Mouse (Mus musculus) T-helper 1 cell (primary cell): Measurements from ENCODE around the gene Gm49405.
"Not testable (repeated sequence)": the region's sequence is repeated elsewhere in the genome, so short reads cannot be mapped to it uniquely, and the experiment has no call there.

Source experiments
- in situ Hi-C: fragments of 300-600 bp; cut with MboI, MseI; formaldehyde crosslinking; loops from one replicate; pipeline ENCODE4 v1.15.1; 2025; ENCODE audit warnings: high pct_unique_total_duplicates

Gm49405 gene

DNA sequence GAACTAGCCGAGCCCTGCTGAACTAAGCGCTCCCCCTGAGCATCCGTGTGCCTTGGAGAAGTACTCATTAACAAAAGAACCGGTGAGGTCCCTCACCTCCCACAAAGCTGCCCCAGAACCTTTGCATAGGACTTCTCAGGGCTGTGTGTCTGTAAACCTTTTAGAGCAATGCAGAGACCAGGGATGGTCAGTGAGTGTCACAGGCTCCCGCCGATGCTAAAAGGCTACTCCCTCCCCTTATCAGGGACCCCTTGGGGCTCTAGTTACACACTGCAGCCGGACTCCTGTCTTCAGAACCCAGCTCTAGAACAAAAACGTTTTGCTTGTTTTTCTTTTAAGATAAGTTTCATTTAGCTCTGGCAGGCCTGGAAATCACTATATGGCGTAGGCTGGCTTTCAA is 12.6 kb downstream of the Gm49405 start:
- in situ Hi-C loops, result no loop called here

DNA sequence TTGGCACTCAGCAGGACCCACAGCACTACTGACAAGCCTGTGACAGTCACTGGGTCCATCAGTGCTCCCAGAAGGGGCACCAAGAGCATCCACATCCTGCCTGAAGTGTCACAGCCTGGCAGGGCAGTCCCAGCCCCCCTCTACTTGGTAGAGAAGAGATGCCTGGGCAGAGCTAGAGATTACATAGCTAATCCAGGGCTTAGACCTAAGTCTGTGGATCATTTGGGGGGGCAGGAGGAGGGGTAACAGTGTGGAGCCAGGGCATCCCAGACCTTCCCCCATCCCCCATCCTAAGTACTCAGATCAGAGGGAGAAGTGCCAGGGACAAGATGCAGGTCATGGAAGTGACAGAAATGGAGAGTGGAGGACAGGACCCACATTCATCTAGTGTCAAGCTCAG is 14.4 kb downstream of the Gm49405 start:
- in situ Hi-C loops, result loop anchor here (5.0 kb wide), 2 partner anchors 37 to 72 kb away; no protein-coding TSS in a partner anchor

DNA sequence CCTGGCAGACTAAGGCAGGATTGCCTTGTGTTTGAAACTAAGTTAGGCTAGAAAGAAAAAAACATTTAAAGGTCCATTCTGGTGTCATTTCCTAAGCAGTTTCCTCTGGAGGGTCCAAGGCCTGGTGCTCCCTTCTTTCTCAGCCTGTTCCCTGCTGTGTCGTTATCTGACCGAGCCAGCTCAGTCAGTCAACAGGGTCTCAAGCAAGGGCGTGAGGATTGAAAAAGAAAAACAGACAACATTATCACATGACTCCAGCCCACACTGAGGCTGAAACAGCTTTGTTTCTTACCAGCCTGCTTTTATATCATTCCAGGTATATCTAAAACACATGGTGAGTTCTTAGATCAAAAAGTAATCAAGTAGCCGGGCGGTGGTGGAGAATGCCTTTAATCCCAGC is 15.2 kb downstream of the Gm49405 start:
- in situ Hi-C loops, result loop anchor here (5.0 kb wide), 2 partner anchors 37 to 72 kb away; no protein-coding TSS in a partner anchor

DNA sequence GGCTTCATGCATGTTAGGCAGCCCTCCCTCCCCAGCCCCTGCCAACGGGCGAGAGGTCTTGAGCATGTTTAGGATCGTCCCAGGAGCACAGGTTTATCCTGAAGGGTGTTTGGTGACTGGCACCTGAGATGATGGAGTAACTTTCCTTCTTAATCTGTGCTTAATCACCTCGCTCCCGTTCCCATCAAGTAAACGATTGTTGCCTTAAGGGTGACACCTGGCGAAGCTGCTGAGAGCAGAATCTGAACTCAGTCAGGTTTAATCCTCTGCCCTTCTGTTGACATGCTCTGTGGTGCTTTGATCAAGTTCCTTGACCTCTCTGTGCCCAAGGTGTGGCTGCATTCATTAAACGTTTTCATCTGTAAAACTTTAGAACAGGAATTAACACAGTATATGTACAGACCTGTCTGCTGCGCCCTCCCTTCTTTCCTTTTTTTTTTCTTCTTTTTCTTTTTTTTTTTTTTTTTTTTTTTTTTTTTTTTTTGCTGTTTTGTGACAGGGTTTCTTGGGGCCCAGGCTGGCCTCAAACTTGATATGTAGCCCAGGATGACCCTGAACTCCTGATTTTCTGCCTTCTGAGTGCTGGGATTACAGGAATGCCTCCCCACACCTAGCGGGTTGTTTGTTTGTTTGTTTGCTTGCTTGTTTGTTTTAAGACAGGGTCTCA is 17.6 kb downstream of the Gm49405 start:
- in situ Hi-C loops, result loop anchor here (5.0 kb wide), 2 partner anchors 34 to 69 kb away; no protein-coding TSS in a partner anchor

DNA sequence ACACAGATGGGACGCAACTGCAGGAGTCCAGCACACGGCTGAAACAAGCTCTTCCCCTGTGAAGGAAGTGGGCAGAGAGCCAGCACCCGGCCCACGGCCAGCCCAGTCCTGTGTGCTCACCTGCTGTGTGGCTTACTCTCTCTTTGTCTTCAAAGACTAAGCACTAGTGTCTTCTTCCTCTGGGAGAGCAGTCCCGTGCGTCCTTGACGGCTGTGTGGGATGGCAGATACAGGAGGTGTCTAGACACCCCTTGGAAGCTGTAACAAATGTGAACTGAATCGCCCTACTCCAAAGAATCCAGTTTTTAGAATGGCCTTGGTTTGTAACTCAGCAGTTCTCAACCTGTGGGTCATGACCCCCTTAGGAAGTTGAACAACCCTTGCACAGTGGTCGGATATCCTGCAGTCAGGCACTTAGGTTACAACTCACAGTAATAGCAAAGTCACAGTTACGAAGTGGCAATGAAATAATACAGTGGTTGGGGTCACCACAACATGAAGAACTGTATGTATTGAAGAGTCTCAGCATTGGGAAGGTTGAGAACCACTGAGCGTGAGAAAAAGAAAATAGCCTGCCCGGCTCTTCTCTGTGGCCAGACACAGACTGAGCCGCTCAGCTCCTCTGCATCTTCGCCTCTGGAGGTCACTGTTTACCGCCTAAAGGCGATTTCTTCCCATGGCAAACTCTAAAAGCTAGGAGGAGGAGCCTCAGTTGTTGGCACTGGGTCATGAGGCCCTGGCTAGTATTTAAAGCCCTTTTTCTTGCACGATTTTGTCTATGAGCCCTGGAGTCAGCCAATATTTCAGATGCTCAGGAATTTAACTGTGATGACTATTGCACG is 18.5 kb downstream of the Gm49405 start:
- in situ Hi-C loops, result loop anchor here (5.0 kb wide), 2 partner anchors 33 to 68 kb away; no protein-coding TSS in a partner anchor

DNA sequence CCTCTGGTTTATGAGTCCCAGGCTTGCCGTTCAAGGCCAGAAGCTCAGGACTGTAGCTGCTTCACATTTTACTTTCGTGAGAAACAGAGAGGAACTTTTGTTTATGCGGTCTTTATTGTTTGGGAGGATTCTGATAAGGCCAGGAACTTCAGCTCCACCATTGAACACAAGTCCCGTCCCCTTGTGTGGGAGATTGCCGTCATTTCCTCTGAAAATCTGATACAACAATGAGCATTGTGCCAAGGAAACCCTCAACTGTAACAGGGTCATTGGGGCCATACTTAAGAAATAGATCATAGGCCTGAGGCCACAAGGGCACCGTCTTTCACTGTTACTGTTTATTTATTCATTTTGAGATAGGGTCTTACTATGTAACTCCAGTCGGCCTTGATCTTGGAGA is 22.8 kb downstream of the Gm49405 start:
- in situ Hi-C loops, result no loop called here

DNA sequence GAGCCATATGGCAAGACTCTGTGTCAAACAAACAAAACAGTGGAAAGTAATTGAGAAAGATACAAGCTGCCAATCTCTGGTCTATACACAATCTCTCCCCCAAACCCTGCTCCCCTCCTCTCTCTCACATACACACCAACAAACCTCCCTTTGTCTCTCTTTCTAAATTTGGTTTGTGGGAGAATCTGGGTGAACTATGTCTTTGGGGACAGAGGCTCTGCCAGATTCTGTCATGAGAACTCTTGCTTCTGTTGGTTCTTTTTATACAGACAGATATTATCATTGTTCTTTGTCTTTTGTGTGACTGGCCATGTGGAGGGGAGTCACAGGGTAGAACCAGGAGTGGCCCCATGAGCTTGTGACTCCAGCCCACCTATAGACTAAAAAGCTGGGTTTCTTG is 27.1 kb downstream of the Gm49405 start:
- in situ Hi-C loops, result no loop called here

DNA sequence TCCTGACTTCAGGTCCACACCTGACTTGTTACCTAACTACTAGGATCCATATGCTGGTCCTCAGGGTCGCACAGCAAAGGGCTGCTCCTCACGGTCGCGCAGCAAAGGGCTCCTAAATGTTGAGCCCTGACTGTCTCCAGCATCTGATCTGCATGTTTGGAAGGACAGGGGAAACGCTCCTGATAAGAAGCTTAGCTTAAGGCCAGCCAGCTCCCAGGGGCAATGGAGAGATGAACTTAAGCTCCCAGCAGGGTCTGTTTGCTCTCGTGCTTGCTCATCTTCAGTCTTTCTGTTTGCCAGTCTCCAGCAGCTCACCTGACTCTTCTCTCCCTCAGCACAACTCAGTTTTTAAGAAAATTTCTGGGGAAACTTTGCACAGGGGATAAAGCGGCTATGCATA is 32.2 kb downstream of the Gm49405 start:
- in situ Hi-C loops, result no loop called here

DNA sequence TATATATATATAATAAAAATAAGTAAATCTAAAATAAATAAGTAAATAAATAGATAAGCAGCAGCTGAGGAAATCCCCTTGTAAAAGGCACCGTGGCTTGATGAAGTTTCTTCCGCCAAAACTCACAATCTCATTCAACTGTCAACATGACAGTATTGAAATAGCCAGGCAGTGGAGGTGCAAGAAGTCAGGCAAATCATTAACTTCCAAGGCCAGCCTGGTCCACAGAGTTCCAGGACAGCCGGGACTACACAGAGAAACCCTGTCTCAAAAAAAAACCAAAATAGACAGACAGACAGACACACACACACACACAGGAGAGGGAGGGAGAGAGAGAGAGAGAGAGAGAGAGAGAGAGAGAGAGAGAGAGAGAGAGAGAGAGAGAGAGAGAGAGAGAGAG is 32.9 kb downstream of the Gm49405 start:
- in situ Hi-C loops, result no loop called here

DNA sequence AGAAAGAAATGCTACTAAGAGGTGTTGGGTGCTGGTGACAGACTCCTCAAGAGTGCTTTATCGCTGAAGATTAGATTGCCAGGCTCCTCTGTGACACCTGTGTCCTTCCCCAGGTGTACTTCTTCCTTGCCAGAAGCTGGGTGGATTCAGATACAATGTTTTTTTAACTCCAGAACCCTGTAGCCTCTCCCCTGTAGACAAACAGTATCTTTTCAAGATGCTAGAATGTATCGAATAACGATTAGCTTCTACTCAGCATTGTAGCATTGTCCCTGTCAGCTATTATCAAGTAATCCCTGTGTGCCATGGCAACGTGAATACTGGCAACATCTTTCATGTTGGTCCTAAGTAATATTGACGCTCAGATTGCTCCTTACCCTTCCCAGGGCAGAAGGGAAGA is 33.3 kb downstream of the Gm49405 start:
- in situ Hi-C loops, result no loop called here

DNA sequence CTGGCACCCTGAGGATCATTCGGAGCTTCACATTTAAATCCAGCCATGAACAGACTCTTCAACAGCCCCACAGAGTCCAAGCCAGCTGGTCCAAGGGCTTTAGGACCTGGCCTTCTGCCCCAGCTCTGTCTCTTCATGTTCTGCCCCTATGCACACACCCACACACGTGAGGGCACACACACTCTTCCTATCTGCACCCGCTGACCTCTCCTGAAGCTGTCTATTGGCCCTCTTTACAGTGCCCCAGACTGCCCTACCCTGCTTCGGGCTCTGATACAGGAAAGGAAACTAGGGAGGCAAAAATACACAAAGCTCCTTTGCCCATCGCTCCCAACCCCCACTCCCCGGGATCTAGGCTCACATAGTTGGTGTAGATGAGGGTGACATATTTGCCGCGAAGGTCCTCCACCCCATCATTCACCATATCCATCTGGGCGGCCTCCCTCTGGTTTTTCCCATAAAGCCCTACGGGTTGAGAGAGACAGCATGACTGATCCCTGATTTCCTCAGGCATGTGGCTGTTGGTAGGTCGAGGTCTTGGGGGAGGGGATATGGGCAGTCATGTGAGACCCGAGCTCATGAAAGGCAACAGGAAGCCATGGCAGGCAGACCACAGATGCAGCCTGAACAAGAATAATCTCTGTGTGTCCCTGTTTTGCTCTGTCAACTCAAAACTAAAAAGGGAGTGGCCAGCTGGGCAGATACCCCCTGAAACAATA is 36.1 kb downstream of the Gm49405 start:
- in situ Hi-C loops, result no loop called here

DNA sequence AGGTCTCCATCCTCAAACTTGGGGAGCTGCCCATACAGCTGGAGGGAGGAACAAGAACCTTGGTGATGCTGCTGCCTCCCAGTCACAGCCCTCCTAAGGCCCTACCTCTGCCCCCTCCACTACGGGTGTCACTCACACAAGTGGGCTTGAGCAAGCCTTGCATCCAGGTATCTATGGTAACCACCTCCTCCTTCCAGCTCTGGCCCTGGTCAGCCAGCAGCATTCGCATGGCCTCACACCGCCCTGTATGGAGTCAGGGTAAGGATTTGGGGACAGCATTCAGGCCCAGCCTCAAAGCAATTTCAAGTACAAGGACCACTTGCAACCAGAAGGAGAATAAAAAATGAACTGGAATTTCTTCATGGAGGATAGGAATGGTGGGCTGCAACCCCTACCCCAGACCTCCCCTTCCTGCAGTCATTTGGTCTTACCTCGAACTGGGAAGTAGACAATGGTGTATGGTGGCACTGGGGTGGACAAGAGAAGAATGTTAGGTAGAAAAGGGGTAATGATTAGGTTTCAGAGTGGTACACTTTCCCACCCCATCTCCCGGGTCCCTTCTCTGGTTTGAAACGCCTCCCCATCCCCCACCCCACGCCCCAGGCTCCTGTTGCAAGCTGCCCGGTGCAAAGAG is 36.8 kb downstream of the Gm49405 start:
- in situ Hi-C loops, result not testable (repeated sequence)

DNA sequence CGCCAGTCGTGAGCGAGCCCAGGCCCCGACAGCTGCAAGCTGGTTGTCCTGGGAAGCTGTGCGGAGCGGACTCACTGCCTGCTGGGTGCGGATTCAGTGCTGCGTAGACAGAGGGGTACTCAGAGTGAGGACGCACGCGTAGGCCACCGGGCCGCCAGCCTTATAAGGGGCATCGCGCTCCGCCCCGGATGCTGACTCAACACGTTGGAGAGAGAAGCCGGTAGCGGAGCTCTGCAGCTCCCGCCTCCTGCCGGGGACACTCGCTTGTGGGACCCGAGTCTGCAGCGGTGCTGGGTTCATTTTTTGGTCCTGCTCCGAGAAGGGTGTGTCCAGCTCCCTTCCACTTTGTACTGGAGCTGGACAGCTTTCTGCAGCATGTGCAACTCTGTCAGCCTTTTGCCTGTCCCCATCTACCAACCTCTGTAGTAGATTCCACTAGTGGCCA is 37.4 kb downstream of the Gm49405 start, which contains the start of gene Gstp1:
Gstp1 (minus strand) TSS at position 198 of the 445 bp plus-strand sequence.
- in situ Hi-C loops, result no loop called here

DNA sequence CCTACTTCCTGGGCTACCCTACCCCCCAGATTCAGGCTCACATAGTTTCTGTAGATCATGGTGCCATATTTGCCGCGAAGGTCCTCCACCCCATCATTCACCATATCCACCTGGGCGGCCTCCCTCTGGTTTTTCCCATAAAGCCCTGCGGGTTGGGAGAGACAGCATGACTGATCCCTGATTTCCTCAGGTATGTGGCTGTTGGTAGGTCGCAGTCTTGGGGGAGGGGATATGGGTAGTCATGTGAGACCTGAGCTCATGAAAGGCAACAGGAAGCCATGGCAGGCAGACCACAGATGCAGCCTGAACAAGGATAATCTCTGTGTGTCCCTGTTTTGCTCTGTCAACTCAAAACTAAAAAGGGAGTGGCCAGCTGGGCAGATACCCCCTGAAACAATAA is 40.5 kb downstream of the Gm49405 start:
- in situ Hi-C loops, result not testable (repeated sequence)

DNA sequence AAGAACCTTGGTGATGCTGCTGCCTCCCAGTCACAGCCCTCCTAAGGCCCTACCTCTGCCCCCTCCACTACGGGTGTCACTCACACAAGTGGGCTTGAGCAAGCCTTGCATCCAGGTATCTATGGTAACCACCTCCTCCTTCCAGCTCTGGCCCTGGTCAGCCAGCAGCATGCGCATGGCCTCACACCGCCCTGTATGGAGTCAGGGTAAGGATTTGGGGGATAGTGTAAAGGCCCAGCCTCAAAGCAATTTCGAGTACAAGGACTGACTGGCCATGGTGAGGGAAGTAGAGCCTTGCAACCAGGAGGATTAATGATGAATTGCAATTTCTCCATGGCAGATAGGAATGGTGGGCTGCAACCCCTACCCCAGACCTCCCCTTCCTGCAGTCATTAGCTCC is 41.1 kb downstream of the Gm49405 start:
- in situ Hi-C loops, result not testable (repeated sequence)

DNA sequence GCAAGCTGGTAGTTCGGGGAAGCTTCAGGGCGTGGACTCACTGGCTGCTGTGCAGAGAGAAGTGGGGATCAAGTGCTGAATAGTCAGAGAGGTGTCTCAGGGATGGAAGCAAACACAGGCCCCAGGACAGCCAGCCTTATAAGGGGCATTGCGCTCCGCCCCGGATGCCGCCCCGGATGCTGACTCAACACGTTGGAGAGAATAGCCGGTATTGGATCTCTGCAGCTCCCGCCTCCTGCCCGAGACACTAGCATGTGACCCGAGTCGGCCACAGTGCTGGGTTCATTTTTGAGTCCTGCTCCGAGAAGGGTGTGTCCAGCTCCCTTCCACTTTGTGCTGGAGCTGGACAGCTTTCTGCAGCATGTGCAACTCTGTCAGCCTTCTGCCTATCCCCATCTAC is 41.7 kb downstream of the Gm49405 start:
- in situ Hi-C loops, result no loop called here

DNA sequence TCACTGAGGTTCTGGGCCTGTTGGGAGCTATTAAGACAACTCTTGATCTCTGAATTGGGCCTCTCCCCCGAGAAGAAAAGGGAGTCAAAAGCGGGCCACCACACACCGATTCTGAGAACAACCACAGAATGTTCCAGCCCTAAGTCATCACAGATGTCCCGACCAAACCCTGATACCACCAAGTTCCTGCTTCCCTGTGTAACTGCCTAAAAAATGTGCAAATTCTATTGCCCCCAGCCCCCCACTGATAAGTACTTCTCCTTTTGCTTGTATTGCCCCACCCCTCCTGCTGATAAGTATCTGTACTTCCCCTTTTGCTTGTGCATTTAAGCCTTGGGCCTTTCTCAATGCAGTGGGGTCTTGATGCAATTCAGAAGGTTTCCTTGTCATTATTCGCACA is 43.7 kb downstream of the Gm49405 start:
- in situ Hi-C loops, result not testable (repeated sequence)

DNA sequence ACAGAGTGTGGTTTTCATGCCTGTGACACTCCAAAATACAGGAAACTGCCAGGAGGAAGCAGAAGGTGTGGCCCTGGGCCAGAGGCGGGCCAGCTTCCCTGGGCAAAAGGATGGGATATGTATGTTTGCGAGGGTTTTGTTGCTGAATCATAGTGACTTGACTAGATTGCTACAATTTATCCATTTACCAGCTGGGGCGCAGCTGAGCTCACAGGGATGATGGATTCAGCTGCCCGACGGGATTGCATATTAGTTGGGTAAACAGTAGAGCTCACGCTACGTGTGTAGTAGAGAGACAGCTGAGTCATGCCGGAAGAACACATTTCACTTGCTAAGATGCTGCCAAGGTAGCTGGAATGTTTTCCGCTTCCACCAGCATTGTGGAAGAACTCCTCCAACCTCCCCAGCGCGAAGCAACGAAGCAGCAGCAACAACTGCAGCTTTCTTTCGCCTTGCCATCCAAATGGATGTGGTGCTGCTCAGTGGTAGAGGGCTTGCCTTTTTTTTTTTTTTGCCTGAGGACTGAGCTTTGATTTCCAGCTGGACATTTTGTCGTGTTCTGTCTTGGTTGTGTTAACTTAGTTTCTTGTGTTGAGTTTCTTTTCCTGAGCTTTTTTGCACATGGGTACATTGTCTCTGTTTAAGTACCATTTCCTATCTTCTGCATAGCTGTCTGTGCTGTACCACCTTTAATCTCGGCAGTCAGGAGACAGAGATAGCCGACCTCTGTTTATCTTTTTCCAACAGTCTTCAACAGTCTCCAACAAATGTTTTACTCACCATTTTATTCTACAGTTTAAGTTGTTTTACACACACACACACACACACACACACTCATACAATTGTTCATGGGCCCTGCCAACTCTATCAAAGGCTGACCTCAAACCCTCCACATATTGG is 45.8 kb downstream of the Gm49405 start, which contains the start of gene Gstp2:
Gstp2 (minus strand) TSS at position 58 of the 900 bp plus-strand sequence.
- in situ Hi-C loops, result no loop called here

DNA sequence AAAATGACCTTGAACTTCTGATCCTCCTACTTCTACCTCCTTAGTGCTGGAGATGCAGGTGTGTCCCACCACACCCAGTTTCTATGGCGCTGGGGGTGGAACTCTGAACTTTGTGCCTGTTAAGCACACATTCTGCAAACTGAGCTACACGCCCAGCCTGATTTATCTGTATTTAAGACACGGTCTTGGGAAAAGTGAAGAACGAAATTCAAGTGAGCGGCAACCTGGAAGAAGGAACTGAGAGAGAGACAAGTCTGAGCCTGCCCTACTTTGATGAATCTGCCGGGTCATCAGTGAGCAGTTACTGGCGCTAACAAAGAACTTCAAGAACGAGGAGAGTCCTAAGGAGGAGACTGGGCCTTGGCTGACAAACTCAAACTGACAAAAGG is 46.4 kb downstream of the Gm49405 start:
- in situ Hi-C loops, result no loop called here

DNA sequence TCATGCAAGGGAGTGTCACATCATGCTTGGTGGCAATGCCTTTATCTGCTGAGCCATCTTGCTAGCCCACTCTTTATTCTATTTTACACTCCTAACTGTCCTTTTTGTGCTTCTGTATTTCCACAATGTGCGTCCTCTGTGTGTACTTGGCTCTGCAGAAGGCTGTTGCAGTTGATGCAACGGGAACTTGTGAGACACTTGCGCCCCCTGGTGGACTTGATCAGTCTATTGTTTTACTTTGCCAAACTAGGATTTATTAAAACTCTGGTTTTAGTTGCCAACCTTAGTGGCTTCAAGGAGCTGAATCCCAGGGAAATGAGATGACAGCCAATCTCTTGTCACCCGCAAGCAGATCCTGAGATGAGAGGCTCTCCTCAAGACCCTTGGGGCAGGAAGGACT is 47.4 kb downstream of the Gm49405 start:
- in situ Hi-C loops, result no loop called here
